Mouse (Mus musculus): ENCODE data around the gene Il2ra.
"Not testable (repeated sequence)": the region's sequence is repeated elsewhere in the genome, so short reads cannot be mapped to it uniquely, and the experiment has no call there.

The Il2ra gene

DNA sequence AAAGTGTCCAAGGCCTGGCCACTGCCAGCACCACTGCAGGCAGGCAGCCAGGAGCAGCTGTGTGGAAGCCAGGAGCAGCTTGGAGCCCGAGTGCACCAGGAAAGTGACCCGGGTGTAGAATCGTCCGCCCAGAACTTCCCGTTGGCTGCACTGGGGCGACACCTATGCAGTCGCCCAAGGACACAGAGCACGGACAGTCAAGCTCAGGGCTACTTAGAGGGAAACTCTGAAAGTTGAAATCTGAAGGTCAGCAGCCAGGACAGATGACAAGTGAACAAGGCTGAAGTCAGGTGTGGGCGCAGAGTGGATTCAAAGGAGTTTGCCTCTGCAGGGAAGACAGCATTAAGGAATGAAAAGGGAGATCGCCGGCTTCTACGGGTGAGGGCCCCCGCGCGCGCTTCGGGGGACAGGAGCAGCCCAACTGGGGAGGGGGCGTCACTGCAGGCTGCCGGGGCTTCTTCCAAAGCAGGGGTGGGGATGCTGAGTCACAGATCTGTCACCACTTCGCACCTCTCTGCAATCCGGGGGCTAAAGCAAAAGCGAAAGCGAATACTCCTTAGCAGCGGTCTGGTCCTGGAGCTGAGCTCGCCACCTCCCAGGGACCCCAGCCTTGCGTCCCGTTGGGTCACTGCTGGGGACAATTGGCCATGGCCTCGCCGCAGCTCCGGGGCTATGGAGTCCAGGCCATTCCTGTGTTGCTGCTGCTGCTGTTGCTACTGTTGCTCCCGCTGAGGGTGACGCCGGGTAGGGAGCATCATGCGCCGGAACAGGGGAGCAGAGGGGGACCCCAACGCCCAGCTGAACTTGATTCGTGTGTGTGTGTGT lies 62.8 kb downstream of the Il2ra start, which contains the start of gene Il15ra:
Gene Il15ra, plus strand, starts transcription at position 90 of the 825 bp plus-strand sequence.
- H3K27me3 ChIP-seq (ENCODE audit: control insufficient read depth, insufficient read depth, low read length, poor library complexity, severe bottlenecking), result no peaks in the 10 kb centered on the region
- H3K36me3 ChIP-seq (ENCODE audit: control insufficient read depth, insufficient read depth, low read length, poor library complexity, severe bottlenecking), result no peaks in the 10 kb centered on the region
- peak; percentile 60 for DNase-seq (ENCODE audit: low read depth, low spot score)

DNA sequence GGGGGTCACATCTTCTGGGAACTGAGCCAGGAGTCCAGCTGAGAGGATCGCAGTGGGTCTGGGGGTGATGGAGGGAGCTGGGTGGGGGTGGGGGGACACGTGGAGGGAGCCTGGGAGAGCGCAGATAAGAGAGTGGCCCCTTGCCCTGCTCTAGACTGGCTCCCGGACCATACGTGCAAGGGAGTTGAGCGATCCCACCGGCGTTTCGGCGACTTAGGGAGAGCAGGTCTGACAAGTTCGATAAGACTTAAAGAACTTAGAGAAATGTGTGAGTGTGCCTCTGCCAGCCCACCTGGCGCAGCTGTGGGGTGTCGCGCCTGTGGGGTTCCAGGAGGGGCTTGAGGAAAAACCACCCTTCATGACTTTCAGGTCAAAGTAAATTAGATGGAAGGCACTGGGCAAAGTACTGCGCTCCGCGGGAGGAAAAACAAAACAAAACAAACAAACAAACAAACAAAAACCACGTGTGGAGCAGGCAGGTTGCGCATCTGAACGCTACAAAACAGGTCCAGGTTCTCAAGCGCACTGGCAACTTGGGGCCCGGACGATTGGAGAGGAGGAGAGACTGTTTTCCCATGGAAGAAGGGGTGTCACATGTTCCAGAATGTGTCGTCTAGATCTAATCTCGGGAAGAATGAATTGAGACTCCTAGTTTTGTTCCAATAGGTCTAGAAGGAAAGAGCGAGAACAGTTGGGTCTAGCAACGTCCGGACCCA lies 63.6 kb downstream of the Il2ra start:
- Histone ChIP-seq H3K27me3 (ENCODE audit: control insufficient read depth, insufficient read depth, low read length, poor library complexity, severe bottlenecking) (no peaks in the 10 kb centered on the region), H3K36me3 (ENCODE audit: control insufficient read depth, insufficient read depth, low read length, poor library complexity, severe bottlenecking) (no peaks in the 10 kb centered on the region)
- DNase-seq (ENCODE audit: low read depth, low spot score), result peak; percentile 16

DNA sequence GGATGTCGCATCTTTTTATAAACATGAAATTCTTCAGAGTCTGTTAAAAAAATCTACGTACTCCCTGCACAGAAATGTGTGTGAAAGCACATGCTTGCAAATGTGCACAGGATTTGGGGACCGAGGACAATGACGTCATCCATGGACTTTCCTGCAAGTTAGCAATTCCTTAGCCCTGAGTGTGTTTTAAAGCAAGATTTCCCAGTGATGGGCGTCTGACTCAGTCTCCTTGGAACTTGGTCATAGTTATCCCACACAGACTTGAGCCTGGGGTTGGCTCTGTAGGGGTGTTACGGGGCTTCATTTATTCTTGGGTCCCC lies 64.1 kb downstream of the Il2ra start:
- no peak for DNase-seq (ENCODE audit: low read depth, low spot score)

DNA sequence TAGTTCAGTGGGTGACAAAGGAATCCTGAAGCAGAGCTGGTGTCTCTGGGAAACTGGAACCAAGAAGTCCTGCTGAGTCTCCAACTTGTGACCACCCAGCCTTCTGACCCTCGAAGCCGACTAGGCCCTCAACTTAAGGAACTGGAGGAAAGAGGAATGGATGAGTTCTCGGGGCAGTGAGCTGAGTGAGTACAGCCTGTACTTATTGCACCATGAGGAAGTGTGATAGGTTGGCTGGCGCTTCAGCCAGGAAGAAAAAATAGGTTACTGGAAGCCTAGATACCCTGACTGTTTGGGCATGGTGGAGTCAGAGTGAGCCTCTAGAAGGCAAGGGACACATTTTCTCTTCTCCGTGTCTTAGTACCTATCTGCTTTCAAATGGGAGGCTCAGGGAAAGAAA lies 65.9 kb downstream of the Il2ra start:
- no peaks in the 10 kb centered on the region for H3K27me3 ChIP-seq (ENCODE audit: control insufficient read depth, insufficient read depth, low read length, poor library complexity, severe bottlenecking)
- H3K36me3 ChIP-seq (ENCODE audit: control insufficient read depth, insufficient read depth, low read length, poor library complexity, severe bottlenecking), result no peaks in the 10 kb centered on the region
- DNase-seq (ENCODE audit: low read depth, low spot score), result peak; percentile 7

More for the DNA sequence above, 64.1 kb downstream of the Il2ra start:
- Histone ChIP-seq H3K36me3 (ENCODE audit: control insufficient read depth, insufficient read depth, low read length, poor library complexity, severe bottlenecking) (no peaks in the 10 kb centered on the region), H3K27me3 (ENCODE audit: control insufficient read depth, insufficient read depth, low read length, poor library complexity, severe bottlenecking) (no peaks in the 10 kb centered on the region)

DNA sequence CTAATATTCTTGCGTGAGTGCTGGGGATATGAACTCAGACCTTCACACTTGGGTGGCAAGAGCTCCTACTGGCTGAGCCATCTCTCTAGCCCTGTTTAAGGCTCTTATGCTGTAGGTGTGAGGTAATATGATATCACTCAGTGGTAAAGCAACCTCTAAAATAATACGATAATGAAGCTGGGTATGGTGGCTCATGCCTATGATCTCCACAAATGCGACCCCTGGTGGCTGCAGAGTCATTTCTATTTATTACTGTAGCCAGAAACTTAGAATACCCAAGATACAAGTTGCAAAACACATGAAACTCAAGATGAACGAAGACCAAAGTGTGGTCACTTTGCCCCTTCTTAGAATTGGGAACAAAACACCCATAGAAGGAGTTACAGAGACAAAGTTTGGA lies 67.5 kb downstream of the Il2ra start:
- DNase-seq (ENCODE audit: low read depth, low spot score), result peak; percentile 68
- not testable (repeated sequence) for H3K36me3 ChIP-seq (ENCODE audit: control insufficient read depth, insufficient read depth, low read length, poor library complexity, severe bottlenecking); H3K27me3 ChIP-seq (ENCODE audit: control insufficient read depth, insufficient read depth, low read length, poor library complexity, severe bottlenecking)

DNA sequence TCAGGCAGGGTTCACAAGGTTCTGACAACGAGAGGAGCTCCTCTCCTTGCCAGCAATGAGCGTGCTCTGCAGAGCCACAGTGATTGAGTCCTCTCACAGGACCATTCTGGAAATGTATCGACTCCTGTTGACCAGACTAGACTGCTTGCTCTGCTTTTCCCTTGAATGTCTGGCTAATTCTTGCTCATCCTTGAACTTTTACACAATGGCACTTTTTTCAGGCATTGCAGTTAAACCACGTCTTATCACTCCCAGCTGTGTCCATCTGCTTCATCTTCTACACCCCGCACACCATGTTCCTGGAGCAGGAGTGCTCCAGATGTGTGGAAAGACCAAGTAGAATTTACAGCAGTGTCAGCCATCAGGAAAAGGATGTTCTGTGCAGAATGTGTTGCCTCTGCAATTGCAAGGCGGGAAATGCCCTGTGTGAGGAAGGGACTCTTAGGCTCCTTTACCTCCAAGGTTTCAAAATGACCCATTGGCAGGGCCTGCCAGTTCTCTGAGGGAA lies 69.9 kb downstream of the Il2ra start:
- no peaks in the 10 kb centered on the region for H3K36me3 ChIP-seq (ENCODE audit: control insufficient read depth, insufficient read depth, low read length, poor library complexity, severe bottlenecking)
- H3K27me3 ChIP-seq (ENCODE audit: control insufficient read depth, insufficient read depth, low read length, poor library complexity, severe bottlenecking), result no peaks in the 10 kb centered on the region
- no peak for DNase-seq (ENCODE audit: low read depth, low spot score)

DNA sequence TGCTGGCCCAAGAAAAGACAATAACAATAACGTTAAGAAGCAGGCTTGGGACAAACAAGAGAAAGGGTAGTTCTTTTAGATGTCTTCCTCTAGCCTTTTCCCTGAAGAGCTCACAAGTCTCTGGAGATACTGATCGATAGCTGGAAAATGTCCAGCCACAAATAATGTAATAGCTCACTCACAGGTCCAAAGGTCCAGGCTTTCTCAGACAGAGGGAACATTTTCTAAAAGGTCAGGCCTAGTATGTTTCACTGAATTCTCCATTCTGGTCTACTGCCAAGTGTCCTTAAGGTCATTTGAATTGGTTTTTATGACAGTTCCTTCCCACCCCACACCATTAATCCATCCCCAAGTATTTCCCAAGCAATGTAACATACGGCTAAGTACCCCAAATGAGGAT lies 70.4 kb downstream of the Il2ra start:
- Histone ChIP-seq H3K27me3 (ENCODE audit: control insufficient read depth, insufficient read depth, low read length, poor library complexity, severe bottlenecking) (no peaks in the 10 kb centered on the region), H3K36me3 (ENCODE audit: control insufficient read depth, insufficient read depth, low read length, poor library complexity, severe bottlenecking) (no peaks in the 10 kb centered on the region)
- DNase-seq (ENCODE audit: low read depth, low spot score), result no peak

DNA sequence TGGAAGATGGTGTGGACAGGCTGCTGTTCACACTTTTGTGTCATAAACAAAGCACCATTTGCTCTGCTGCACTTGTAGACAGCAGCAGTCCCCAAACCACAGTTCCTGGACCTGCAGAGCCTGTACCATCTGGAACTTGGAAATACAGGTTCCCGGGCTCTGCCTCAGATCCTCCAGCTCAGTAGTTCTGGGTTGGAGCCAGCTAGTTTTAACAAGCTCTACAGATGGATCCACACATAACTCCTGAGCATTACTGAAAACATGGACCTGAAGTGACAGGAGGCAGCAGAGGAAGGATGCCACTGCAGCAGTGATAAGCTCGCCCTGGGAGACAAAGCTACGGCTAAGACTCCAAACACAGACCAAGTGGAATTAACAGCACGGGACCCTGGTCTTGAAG lies 71.9 kb downstream of the Il2ra start:
- no peaks in the 10 kb centered on the region for H3K36me3 ChIP-seq (ENCODE audit: control insufficient read depth, insufficient read depth, low read length, poor library complexity, severe bottlenecking)
- no peak for DNase-seq (ENCODE audit: low read depth, low spot score)
- H3K27me3 ChIP-seq (ENCODE audit: control insufficient read depth, insufficient read depth, low read length, poor library complexity, severe bottlenecking), result no peaks in the 10 kb centered on the region

DNA sequence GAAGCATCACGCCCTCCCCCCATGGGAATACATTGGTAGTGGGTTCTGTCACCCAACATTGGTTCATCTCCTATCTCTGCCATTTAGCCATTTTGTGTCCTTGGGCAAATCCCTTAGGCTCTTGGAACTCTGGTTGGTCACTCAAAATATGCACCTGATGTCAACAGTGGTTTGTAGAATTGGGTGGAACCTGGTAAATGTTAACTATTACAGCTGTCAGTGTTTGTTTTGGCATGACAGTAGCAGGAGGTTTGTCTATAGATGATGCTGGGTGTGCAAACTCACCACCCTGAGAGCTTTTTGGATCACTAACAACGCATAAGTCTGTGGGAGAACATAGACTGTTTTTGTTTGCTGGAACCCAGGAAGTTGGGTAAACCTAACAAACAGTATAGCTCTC lies 76.0 kb downstream of the Il2ra start:
- Histone ChIP-seq H3K36me3 (ENCODE audit: control insufficient read depth, insufficient read depth, low read length, poor library complexity, severe bottlenecking) (no peaks in the 10 kb centered on the region), H3K27me3 (ENCODE audit: control insufficient read depth, insufficient read depth, low read length, poor library complexity, severe bottlenecking) (no peaks in the 10 kb centered on the region)
- DNase-seq (ENCODE audit: low read depth, low spot score), result no peak

DNA sequence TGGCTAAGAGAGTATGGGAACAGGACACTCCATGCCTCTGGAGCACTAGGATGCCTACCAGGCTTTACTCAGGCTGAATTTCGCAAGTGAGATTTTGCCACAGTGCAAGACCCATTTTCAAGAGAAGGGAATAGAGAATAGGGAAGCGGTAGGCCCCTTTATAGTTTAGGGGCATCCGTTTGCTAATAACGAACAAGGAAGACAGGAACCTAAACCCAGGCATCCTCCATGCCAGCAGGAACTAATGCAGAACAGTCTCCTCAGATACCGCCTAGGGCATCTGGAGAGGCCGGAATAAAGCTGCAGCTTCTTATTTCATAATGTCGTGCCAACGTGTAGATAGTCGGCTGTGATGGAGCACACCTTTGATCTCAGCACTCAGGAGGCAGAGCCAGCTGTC lies 80.0 kb downstream of the Il2ra start:
- DNase-seq (ENCODE audit: low read depth, low spot score), result no peak
- Histone ChIP-seq H3K36me3 (ENCODE audit: control insufficient read depth, insufficient read depth, low read length, poor library complexity, severe bottlenecking) (no peaks in the 10 kb centered on the region), H3K27me3 (ENCODE audit: control insufficient read depth, insufficient read depth, low read length, poor library complexity, severe bottlenecking) (no peaks in the 10 kb centered on the region)

DNA sequence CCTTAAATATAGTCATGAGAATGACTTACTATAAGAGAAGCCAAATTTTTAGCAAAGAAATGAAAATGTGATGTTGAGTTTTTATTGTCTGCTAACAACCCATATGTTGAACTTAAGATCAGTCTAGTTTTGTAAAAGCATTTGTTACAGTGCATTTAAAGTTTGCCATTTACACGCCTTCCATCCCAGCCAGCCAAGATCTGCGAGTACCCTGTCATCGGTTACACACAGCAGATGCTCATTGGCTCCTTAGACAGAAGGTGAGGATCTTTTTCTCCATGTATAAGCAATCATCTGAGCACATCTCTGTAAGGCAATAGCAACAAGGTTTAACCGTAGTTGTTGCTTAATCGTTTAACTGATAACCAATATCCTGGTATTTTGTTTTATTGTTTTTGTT lies 85.0 kb downstream of the Il2ra start:
- no peaks in the 10 kb centered on the region for H3K36me3 ChIP-seq (ENCODE audit: control insufficient read depth, insufficient read depth, low read length, poor library complexity, severe bottlenecking)
- no peak for DNase-seq (ENCODE audit: low read depth, low spot score)
- no peaks in the 10 kb centered on the region for H3K27me3 ChIP-seq (ENCODE audit: control insufficient read depth, insufficient read depth, low read length, poor library complexity, severe bottlenecking)

DNA sequence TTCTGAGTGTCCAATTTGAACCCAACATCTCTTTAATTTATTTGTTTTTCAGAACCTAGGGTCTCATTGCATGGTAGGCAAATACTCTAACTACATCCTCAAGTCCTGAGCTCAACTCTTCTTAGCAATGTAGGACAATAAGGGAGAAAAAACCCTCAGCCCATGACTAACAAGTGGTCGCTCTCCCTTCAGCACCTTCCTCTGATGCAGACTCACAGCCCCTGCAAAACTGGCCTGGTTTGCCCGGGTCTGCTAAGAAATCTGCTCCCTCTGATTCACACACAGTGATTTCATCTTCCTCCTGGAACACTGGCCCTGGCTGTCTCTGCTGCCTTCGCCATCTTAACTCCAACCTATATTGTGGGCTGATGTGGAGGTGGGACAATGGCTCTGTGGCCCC lies 86.5 kb downstream of the Il2ra start:
- DNase-seq (ENCODE audit: low read depth, low spot score), result no peak
- no peaks in the 10 kb centered on the region for H3K27me3 ChIP-seq (ENCODE audit: control insufficient read depth, insufficient read depth, low read length, poor library complexity, severe bottlenecking)
- no peaks in the 10 kb centered on the region for H3K36me3 ChIP-seq (ENCODE audit: control insufficient read depth, insufficient read depth, low read length, poor library complexity, severe bottlenecking)

DNA sequence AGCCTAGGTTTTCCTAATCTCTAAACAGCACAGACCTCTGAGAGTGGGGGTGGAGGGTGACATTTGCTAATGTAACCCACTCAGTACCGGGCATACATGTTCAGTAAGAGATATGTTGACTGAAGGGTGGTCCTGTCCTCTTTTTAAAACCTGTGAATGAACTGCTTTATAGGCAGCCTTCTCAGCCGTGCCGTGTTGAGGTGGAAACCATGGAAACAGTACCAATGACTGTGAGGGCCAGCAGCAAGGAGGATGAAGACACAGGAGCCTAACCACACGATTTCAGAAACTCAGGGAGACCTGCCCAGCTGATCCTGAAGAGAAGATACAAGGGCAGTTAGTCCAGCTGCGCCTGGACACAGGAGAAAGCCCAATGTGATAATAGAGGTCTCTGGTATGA lies 90.4 kb downstream of the Il2ra start:
- no peaks in the 10 kb centered on the region for H3K27me3 ChIP-seq (ENCODE audit: control insufficient read depth, insufficient read depth, low read length, poor library complexity, severe bottlenecking)
- no peak for DNase-seq (ENCODE audit: low read depth, low spot score)
- no peaks in the 10 kb centered on the region for H3K36me3 ChIP-seq (ENCODE audit: control insufficient read depth, insufficient read depth, low read length, poor library complexity, severe bottlenecking)

DNA sequence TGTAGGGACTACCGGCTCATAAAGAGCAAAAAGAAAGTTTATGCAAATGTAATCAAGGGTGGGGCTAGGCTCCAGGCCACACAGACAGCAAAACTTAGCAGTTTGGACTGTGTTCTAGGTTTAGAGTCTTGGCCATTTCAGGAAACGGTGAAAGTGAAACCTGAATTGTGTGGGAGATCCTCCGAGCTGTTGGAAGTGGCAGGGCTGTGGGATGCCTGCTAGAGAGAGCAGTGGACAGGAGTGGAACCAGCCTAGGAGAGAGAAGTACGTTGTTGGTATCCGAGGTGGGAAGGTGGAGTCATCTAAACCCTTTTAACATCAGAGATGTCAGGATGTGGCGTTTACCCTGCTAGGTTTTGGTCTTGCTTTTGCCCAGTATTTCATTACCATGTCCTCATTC lies 93.2 kb downstream of the Il2ra start:
- no peaks in the 10 kb centered on the region for H3K36me3 ChIP-seq (ENCODE audit: control insufficient read depth, insufficient read depth, low read length, poor library complexity, severe bottlenecking)
- DNase-seq (ENCODE audit: low read depth, low spot score), result no peak
- no peaks in the 10 kb centered on the region for H3K27me3 ChIP-seq (ENCODE audit: control insufficient read depth, insufficient read depth, low read length, poor library complexity, severe bottlenecking)

DNA sequence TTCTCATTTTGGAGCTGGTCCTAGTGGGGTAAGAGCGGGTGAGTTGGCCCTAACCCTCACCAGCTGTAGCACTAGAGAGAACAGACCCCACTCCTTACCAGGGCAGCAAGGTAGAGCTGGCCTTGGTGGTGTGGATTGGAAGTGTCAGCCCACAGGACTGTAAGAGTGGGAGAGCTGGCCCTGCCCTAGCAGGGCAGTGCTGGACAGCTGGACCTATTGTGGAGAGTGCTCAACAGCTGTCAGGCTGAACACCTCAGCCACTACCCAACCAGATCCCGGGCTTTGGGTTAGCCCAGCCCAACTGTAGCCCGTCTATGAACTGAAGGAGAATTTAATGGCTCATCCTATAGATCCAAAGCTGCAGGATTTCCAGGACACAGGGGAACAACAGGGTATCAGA lies 96.2 kb downstream of the Il2ra start:
- H3K36me3 ChIP-seq (ENCODE audit: control insufficient read depth, insufficient read depth, low read length, poor library complexity, severe bottlenecking), result peaks cover 2% of the 10 kb centered on the region
- H3K27me3 ChIP-seq (ENCODE audit: control insufficient read depth, insufficient read depth, low read length, poor library complexity, severe bottlenecking), result no peaks in the 10 kb centered on the region
- no peak for DNase-seq (ENCODE audit: low read depth, low spot score)

Data from splenic B cell, adult 2 months (primary cell).